Mouse (Mus musculus) stomach, embryonic 15.5 days (tissue): Measurements from ENCODE around the gene Lhx8. TPM values are rescaled to one million over a fixed set of nuclear protein-coding genes. Genes with fewer than 3 reads are reported as not detected.

Source experiments
- ATAC-seq: fragments of 200-750 bp; cut with Nextera tagmentation; 2 replicates; pipeline ENCODE4 v1.8.0; 2017; ENCODE audit warnings: low read depth, moderate number of reproducible peaks, moderate TSS enrichment; ENCODE audit not compliant: insufficient read depth, low FRiP score
- H3K27ac ChIP-seq: fragments of 300-500 bp; sonication (generic); 2 replicates; pipeline ENCODE4 v1.5.1; 2015; ENCODE audit warnings: mild to moderate bottlenecking, inconsistent platforms
- H3K27me3 ChIP-seq: fragments of 300-500 bp; sonication (generic); replicated peaks from 2 replicates; pipeline ENCODE4 v1.6.1; 2015; ENCODE audit warnings: inconsistent platforms
- H3K36me3 ChIP-seq: fragments of 300-500 bp; sonication (generic); 2 replicates; pipeline ENCODE4 v1.6.1; 2015; ENCODE audit warnings: inconsistent platforms
- H3K4me1 ChIP-seq: fragments of 300-500 bp; sonication (generic); 2 replicates; pipeline ENCODE4 v1.6.1; 2015; ENCODE audit warnings: inconsistent platforms
- H3K4me2 ChIP-seq: fragments of 300-500 bp; sonication (generic); 2 replicates; pipeline ENCODE4 v1.6.1; 2015; ENCODE audit warnings: mild to moderate bottlenecking, inconsistent platforms
- H3K4me3 ChIP-seq: fragments of 300-500 bp; sonication (generic); replicated peaks from 2 replicates; pipeline ENCODE4 v1.5.1; 2015; ENCODE audit warnings: inconsistent platforms
- H3K9ac ChIP-seq: fragments of 300-500 bp; sonication (generic); 2 replicates; pipeline ENCODE4 v1.6.1; 2015; ENCODE audit warnings: inconsistent platforms
- H3K9me3 ChIP-seq: fragments of 300-500 bp; sonication (generic); 2 replicates; pipeline ENCODE4 v1.6.1; 2016; ENCODE audit warnings: inconsistent platforms
- WGBS: fragments of 180-500 bp; shearing (Covaris S2); methylation state at CpG from one replicate; pipeline ENCODE4 v1.1.7; 2015; 5-methylcytosine and 5-hydroxymethylcytosine counted together
- polyA plus RNA-seq: library from polyadenylated mRNA; unstranded; fragments of >200 nt; fragmentation: Nextera tagmentation; extraction: Ambion mirVana; gene quantifications from 2 replicates; pipeline ENCODE4 v1.2.1, GENCODE M21; 2015

The Lhx8 gene
- 0.22 and 0.24 TPM in 2 replicates for polyA plus RNA-seq

- H3K4me2 ChIP-seq: peak within 1 kb of the TSS; percentile 23
- no peaks in the 10 kb centered on the region for H3K9me3 ChIP-seq
- WGBS: 1% methylated on average over 28 of the region's 28 CpGs
- peaks cover 77% of the 10 kb centered on the region for H3K27me3 ChIP-seq
- no peaks in the 10 kb centered on the region for H3K36me3 ChIP-seq
- no peak for ATAC-seq
- peak within 1 kb of the TSS; percentile 13 for H3K4me3 ChIP-seq
- H3K27ac ChIP-seq: no peak within 1 kb of the TSS
- H3K9ac ChIP-seq: no peak within 1 kb of the TSS
- peaks cover 20% of the 10 kb centered on the region for H3K4me1 ChIP-seq
These were observed at the start of gene Lhx8 for GRCm38 (mm10) chr3:154330181-154331002. Gene Lhx8 (minus strand): TSS chr3:154330659.

GRCm38 (mm10) chr3:154373536-154373935, 43.1 kb upstream of the Lhx8 start:
- Histone ChIP-seq H3K36me3 (no peaks in the 10 kb centered on the region), H3K4me1 (no peaks in the 10 kb centered on the region), H3K27ac (no peak overlapping the region), H3K4me3 (no peak overlapping the region), H3K4me2 (no peak overlapping the region), H3K27me3 (no peaks in the 10 kb centered on the region), H3K9me3 (no peaks in the 10 kb centered on the region), H3K9ac (no peak overlapping the region)
- ATAC-seq: no peak
- 64% methylated on average over 5 of the region's 5 CpGs for WGBS

GRCm38 (mm10) chr3:154372688-154373087, 42.2 kb upstream of the Lhx8 start:
- Histone ChIP-seq H3K4me2 (no peak overlapping the region), H3K36me3 (no peaks in the 10 kb centered on the region), H3K4me3 (no peak overlapping the region), H3K27me3 (no peaks in the 10 kb centered on the region), H3K9ac (no peak overlapping the region), H3K4me1 (no peaks in the 10 kb centered on the region), H3K27ac (no peak overlapping the region), H3K9me3 (no peaks in the 10 kb centered on the region)
- no peak; the same call in 1 of the 2 replicates for ATAC-seq

GRCm38 (mm10) chr3:154367327-154367726, 36.9 kb upstream of the Lhx8 start:
- Histone ChIP-seq H3K27me3 (no peaks in the 10 kb centered on the region), H3K4me1 (no peaks in the 10 kb centered on the region), H3K36me3 (no peaks in the 10 kb centered on the region), H3K4me2 (no peak overlapping the region), H3K9me3 (no peaks in the 10 kb centered on the region), H3K9ac (no peak overlapping the region), H3K27ac (no peak overlapping the region), H3K4me3 (no peak overlapping the region)
- ATAC-seq: no peak
- WGBS: 42% methylated on average over 3 of the region's 3 CpGs

GRCm38 (mm10) chr3:154364604-154365209, 34.2 kb upstream of the Lhx8 start:
- Histone ChIP-seq H3K27me3 (no peaks in the 10 kb centered on the region), H3K27ac (no peak overlapping the region), H3K9me3 (no peaks in the 10 kb centered on the region), H3K4me2 (peak overlapping the region; percentile 25), H3K4me1 (no peaks in the 10 kb centered on the region), H3K4me3 (no peak overlapping the region), H3K36me3 (no peaks in the 10 kb centered on the region), H3K9ac (no peak overlapping the region)
- no peak; the same call in 1 of the 2 replicates for ATAC-seq
- 26% methylated on average over 10 of the region's 10 CpGs for WGBS

- Histone ChIP-seq H3K4me2 (no peak overlapping the region), H3K9ac (no peak overlapping the region), H3K4me3 (no peak overlapping the region), H3K4me1 (no peaks in the 10 kb centered on the region), H3K36me3 (no peaks in the 10 kb centered on the region), H3K27ac (no peak overlapping the region), H3K9me3 (no peaks in the 10 kb centered on the region), H3K27me3 (no peaks in the 10 kb centered on the region)
- ATAC-seq: no peak
- WGBS: 67% methylated on average over 9 of the region's 9 CpGs
These were observed 33.0 kb upstream of the Lhx8 start for GRCm38 (mm10) chr3:154363507-154363906.

- ATAC-seq: no peak
- WGBS: 67% methylated on average over 2 of the region's 2 CpGs
These were observed 28.8 kb upstream of the Lhx8 start for GRCm38 (mm10) chr3:154359231-154359630.

GRCm38 (mm10) chr3:154340294-154340914, 9.9 kb upstream of the Lhx8 start:
- Histone ChIP-seq H3K4me3 (no peak overlapping the region), H3K9me3 (no peaks in the 10 kb centered on the region), H3K4me2 (no peak overlapping the region), H3K27me3 (peaks cover 21% of the 10 kb centered on the region), H3K9ac (no peak overlapping the region), H3K27ac (no peak overlapping the region), H3K36me3 (no peaks in the 10 kb centered on the region), H3K4me1 (no peaks in the 10 kb centered on the region)
- ATAC-seq: no peak
- WGBS: 62% methylated on average over 13 of the region's 13 CpGs

More at GRCm38 (mm10) chr3:154359231-154359630, 28.8 kb upstream of the Lhx8 start:
- no peak overlapping the region for H3K4me2 ChIP-seq
- H3K36me3 ChIP-seq: no peaks in the 10 kb centered on the region
- no peak overlapping the region for H3K27ac ChIP-seq
- H3K9ac ChIP-seq: no peak overlapping the region
- no peaks in the 10 kb centered on the region for H3K27me3 ChIP-seq
- no peak overlapping the region for H3K4me3 ChIP-seq
- H3K4me1 ChIP-seq: no peaks in the 10 kb centered on the region
- H3K9me3 ChIP-seq: no peaks in the 10 kb centered on the region

- Histone ChIP-seq H3K27ac (no peak overlapping the region), H3K9me3 (no peaks in the 10 kb centered on the region), H3K36me3 (no peaks in the 10 kb centered on the region), H3K27me3 (peaks cover 28% of the 10 kb centered on the region), H3K9ac (no peak overlapping the region), H3K4me1 (no peaks in the 10 kb centered on the region), H3K4me2 (no peak overlapping the region), H3K4me3 (no peak overlapping the region)
- 85% methylated on average over 17 of the region's 17 CpGs for WGBS
- no peak for ATAC-seq
These were observed 9.3 kb upstream of the Lhx8 start for GRCm38 (mm10) chr3:154339649-154340260.

- Histone ChIP-seq H3K27ac (no peak overlapping the region), H3K4me2 (no peak overlapping the region), H3K27me3 (peaks cover 66% of the 10 kb centered on the region), H3K9me3 (no peaks in the 10 kb centered on the region), H3K4me3 (no peak overlapping the region), H3K4me1 (0 out of 2 replicates have a peak, but pooled peaks cover 5% of the 10 kb centered on the region), H3K36me3 (no peaks in the 10 kb centered on the region), H3K9ac (no peak overlapping the region)
- 4% methylated on average over 10 of the region's 10 CpGs for WGBS
- ATAC-seq: no peak
These were observed 4.3 kb upstream of the Lhx8 start for GRCm38 (mm10) chr3:154334806-154335205.

- H3K36me3 ChIP-seq: no peaks in the 10 kb centered on the region
- peaks cover 13% of the 10 kb centered on the region for H3K4me1 ChIP-seq
- H3K9me3 ChIP-seq: no peaks in the 10 kb centered on the region
- 4% methylated on average over 16 of the region's 16 CpGs for WGBS
- no peak overlapping the region for H3K4me3 ChIP-seq
- no peak overlapping the region for H3K9ac ChIP-seq
- ATAC-seq: no peak
- H3K27me3 ChIP-seq: peaks cover 78% of the 10 kb centered on the region
- no peak overlapping the region for H3K4me2 ChIP-seq
- no peak overlapping the region for H3K27ac ChIP-seq
These were observed 3.0 kb upstream of the Lhx8 start for GRCm38 (mm10) chr3:154333401-154333999.
